Mouse (Mus musculus): ENCODE data around the gene Jam2. TPM values are rescaled to one million over a fixed set of nuclear protein-coding genes. Genes with fewer than 3 reads are reported as not detected.

The Jam2 gene
- polyA plus RNA-seq, 1 experiment: 37.9 TPM

GRCm38 (mm10) chr16:84807874-84808273, 34.0 kb downstream of the Jam2 start:
- TF ChIP-seq CTCF (IDR thresholded peaks at IDR 0.05; ENCODE audit: borderline replicate concordance, insufficient read depth, low read depth, low read length) (no peak), POLR2A (IDR thresholded peaks at IDR 0.05; ENCODE audit: borderline replicate concordance, insufficient read depth, low read length) (no peak)
- WGBS: 97% methylated on average over 7 of the region's 7 CpGs
- no peaks in the 10 kb centered on the region for H3K4me1 ChIP-seq (ENCODE audit: control insufficient read depth, insufficient read depth, low read length)

GRCm38 (mm10) chr16:84810254-84810653, 36.3 kb downstream of the Jam2 start:
- H3K27me3 ChIP-seq (ENCODE audit: control insufficient read depth, insufficient read depth, low read length): no peaks in the 10 kb centered on the region
- no peaks in the 10 kb centered on the region for H3K4me1 ChIP-seq (ENCODE audit: control insufficient read depth, insufficient read depth, low read length)
- TF ChIP-seq CTCF (IDR thresholded peaks at IDR 0.05; ENCODE audit: borderline replicate concordance, insufficient read depth, low read depth, low read length) (no peak), POLR2A (IDR thresholded peaks at IDR 0.05; ENCODE audit: borderline replicate concordance, insufficient read depth, low read length) (no peak)
- no peak overlapping the region for H3K4me3 ChIP-seq (replicated peaks; ENCODE audit: insufficient read depth, low read depth, low read length)
- no peak overlapping the region for H3K27ac ChIP-seq (ENCODE audit: insufficient read depth, low read length)
- 96% methylated on average over 1 of the region's 1 CpGs for WGBS
- no peak for DNase-seq

More at GRCm38 (mm10) chr16:84807874-84808273, 34.0 kb downstream of the Jam2 start:
- DNase-seq: no peak
- no peak overlapping the region for H3K27ac ChIP-seq (ENCODE audit: insufficient read depth, low read length)
- no peak overlapping the region for H3K4me3 ChIP-seq (replicated peaks; ENCODE audit: insufficient read depth, low read depth, low read length)
- no peaks in the 10 kb centered on the region for H3K27me3 ChIP-seq (ENCODE audit: control insufficient read depth, insufficient read depth, low read length)

GRCm38 (mm10) chr16:84813852-84814251, 39.9 kb downstream of the Jam2 start:
- no peaks in the 10 kb centered on the region for H3K4me1 ChIP-seq (ENCODE audit: control insufficient read depth, insufficient read depth, low read length)
- WGBS: 92% methylated on average over 8 of the region's 8 CpGs
- no peaks in the 10 kb centered on the region for H3K27me3 ChIP-seq (ENCODE audit: control insufficient read depth, insufficient read depth, low read length)
- no peak for DNase-seq
- H3K27ac ChIP-seq (ENCODE audit: insufficient read depth, low read length): no peak overlapping the region
- no peak overlapping the region for H3K4me3 ChIP-seq (replicated peaks; ENCODE audit: insufficient read depth, low read depth, low read length)
- TF ChIP-seq POLR2A (IDR thresholded peaks at IDR 0.05; ENCODE audit: borderline replicate concordance, insufficient read depth, low read length) (no peak), CTCF (IDR thresholded peaks at IDR 0.05; ENCODE audit: borderline replicate concordance, insufficient read depth, low read depth, low read length) (no peak)

- H3K4me1 ChIP-seq (ENCODE audit: control insufficient read depth, insufficient read depth, low read length): no peaks in the 10 kb centered on the region
- no peak overlapping the region for H3K4me3 ChIP-seq (replicated peaks; ENCODE audit: insufficient read depth, low read depth, low read length)
- DNase-seq: no peak
- TF ChIP-seq POLR2A (IDR thresholded peaks at IDR 0.05; ENCODE audit: borderline replicate concordance, insufficient read depth, low read length) (no peak), CTCF (IDR thresholded peaks at IDR 0.05; ENCODE audit: borderline replicate concordance, insufficient read depth, low read depth, low read length) (no peak)
- 90% methylated on average over 8 of the region's 8 CpGs for WGBS
- H3K27ac ChIP-seq (ENCODE audit: insufficient read depth, low read length): no peak overlapping the region
- no peaks in the 10 kb centered on the region for H3K27me3 ChIP-seq (ENCODE audit: control insufficient read depth, insufficient read depth, low read length)
These were observed 40.6 kb downstream of the Jam2 start for GRCm38 (mm10) chr16:84814511-84814910.

- DNase-seq: no peak
- H3K27me3 ChIP-seq (ENCODE audit: control insufficient read depth, insufficient read depth, low read length): no peaks in the 10 kb centered on the region
- TF ChIP-seq CTCF (IDR thresholded peaks at IDR 0.05; ENCODE audit: borderline replicate concordance, insufficient read depth, low read depth, low read length) (no peak), POLR2A (IDR thresholded peaks at IDR 0.05; ENCODE audit: borderline replicate concordance, insufficient read depth, low read length) (no peak)
- no peak overlapping the region for H3K4me3 ChIP-seq (replicated peaks; ENCODE audit: insufficient read depth, low read depth, low read length)
- H3K4me1 ChIP-seq (ENCODE audit: control insufficient read depth, insufficient read depth, low read length): no peaks in the 10 kb centered on the region
- no peak overlapping the region for H3K27ac ChIP-seq (ENCODE audit: insufficient read depth, low read length)
- 30% methylated on average over 7 of the region's 7 CpGs for WGBS
These were observed 43.5 kb downstream of the Jam2 start for GRCm38 (mm10) chr16:84817423-84817822.

- no peak for DNase-seq
- H3K27ac ChIP-seq (ENCODE audit: insufficient read depth, low read length): no peak overlapping the region
- H3K4me3 ChIP-seq (replicated peaks; ENCODE audit: insufficient read depth, low read depth, low read length): no peak overlapping the region
- H3K4me1 ChIP-seq (ENCODE audit: control insufficient read depth, insufficient read depth, low read length): no peaks in the 10 kb centered on the region
- H3K27me3 ChIP-seq (ENCODE audit: control insufficient read depth, insufficient read depth, low read length): no peaks in the 10 kb centered on the region
- TF ChIP-seq CTCF (IDR thresholded peaks at IDR 0.05; ENCODE audit: borderline replicate concordance, insufficient read depth, low read depth, low read length): no peak
- TF ChIP-seq POLR2A (IDR thresholded peaks at IDR 0.05; ENCODE audit: borderline replicate concordance, insufficient read depth, low read length): no peak
- 47% methylated on average over 6 of the region's 6 CpGs for WGBS
These were observed 51.1 kb downstream of the Jam2 start for GRCm38 (mm10) chr16:84825009-84825408.

GRCm38 (mm10) chr16:84831696-84832095, 57.8 kb downstream of the Jam2 start:
- Histone ChIP-seq H3K4me3 (replicated peaks; ENCODE audit: insufficient read depth, low read depth, low read length) (no peak overlapping the region), H3K4me1 (ENCODE audit: control insufficient read depth, insufficient read depth, low read length) (peaks cover 8% of the 10 kb centered on the region), H3K27ac (ENCODE audit: insufficient read depth, low read length) (no peak overlapping the region), H3K27me3 (ENCODE audit: control insufficient read depth, insufficient read depth, low read length) (no peaks in the 10 kb centered on the region)
- WGBS: 49% methylated on average over 5 of the region's 5 CpGs
- no peak for TF ChIP-seq CTCF (IDR thresholded peaks at IDR 0.05; ENCODE audit: borderline replicate concordance, insufficient read depth, low read depth, low read length)
- no peak for TF ChIP-seq POLR2A (IDR thresholded peaks at IDR 0.05; ENCODE audit: borderline replicate concordance, insufficient read depth, low read length)
- no peak for DNase-seq

GRCm38 (mm10) chr16:84832736-84833135, 58.8 kb downstream of the Jam2 start:
- TF ChIP-seq POLR2A (IDR thresholded peaks at IDR 0.05; ENCODE audit: borderline replicate concordance, insufficient read depth, low read length) (no peak), CTCF (IDR thresholded peaks at IDR 0.05; ENCODE audit: borderline replicate concordance, insufficient read depth, low read depth, low read length) (no peak)
- H3K27me3 ChIP-seq (ENCODE audit: control insufficient read depth, insufficient read depth, low read length): no peaks in the 10 kb centered on the region
- WGBS: 6% methylated on average over 5 of the region's 5 CpGs
- peaks cover 8% of the 10 kb centered on the region for H3K4me1 ChIP-seq (ENCODE audit: control insufficient read depth, insufficient read depth, low read length)
- peak; percentile 79 to 92 for DNase-seq
- peak overlapping the region; percentile 57 for H3K4me3 ChIP-seq (replicated peaks; ENCODE audit: insufficient read depth, low read depth, low read length)
- H3K27ac ChIP-seq (ENCODE audit: insufficient read depth, low read length): no peak overlapping the region

Measured in cerebellum, adult 2 months (tissue).